Mouse (Mus musculus): ENCODE results near the gene Epb41l5.

GRCm38 (mm10) chr1:119674984-119675383 is 26.2 kb upstream of the Epb41l5 start:
- TF ChIP-seq POLR2A (IDR thresholded peaks at IDR 0.05; ENCODE audit: borderline replicate concordance, extremely low read depth, insufficient read depth, insufficient read length, poor library complexity, severe bottlenecking) (no peak), CTCF (IDR thresholded peaks at IDR 0.05; ENCODE audit: borderline replicate concordance, extremely low read depth, insufficient read depth, insufficient read length) (peak; percentile 65; the same call in 1 of the 2 replicates)

Measured in brain, embryonic 14.5 days (tissue).